Mouse (Mus musculus): Measurements from ENCODE around the gene Nup43. TPM values are rescaled to one million over a fixed set of nuclear protein-coding genes. Genes with fewer than 3 reads are reported as not detected.

Gene Nup43
- total and polyA plus RNA-seq, 3 experiments, result 52.9 to 64.7 TPM; not detected in 1

GRCm38 (mm10) chr10:7662471-7663141 is 4.7 kb upstream of the Nup43 start (continued):
- no peak; a peak in 2 of 4 replicates for TF ChIP-seq POLR2A (IDR thresholded peaks at IDR 0.05; ENCODE audit: control insufficient read depth in 1 of 2, insufficient read depth in 1 of 2, low read depth in 1 of 2, low read length in 2 of 2, poor library complexity in 1 of 2)
- no peak for TF ChIP-seq GABPA (IDR thresholded peaks at IDR 0.05; ENCODE audit: low read depth, low read length)
- 0 out of 2 replicates have a peak, but pooled peaks have one; percentile 3 for TF ChIP-seq ETS1 (IDR thresholded peaks at IDR 0.05; ENCODE audit: low read depth, low read length)

GRCm38 (mm10) chr10:7663159-7664026 is 3.9 kb upstream of the Nup43 start:
- DNase-seq (ENCODE audit: low read depth, low spot score), result peak; percentile 92
- Histone ChIP-seq H3K79me2 (ENCODE audit: control insufficient read depth, insufficient read depth, low read length, poor library complexity) (peaks cover 49% of the 10 kb centered on the region), H3K27ac (ENCODE audit: control insufficient read depth, low read depth, low read length) (peak overlapping the region; percentile 93), H3K36me3 (ENCODE audit: control insufficient read depth in 1 of 2, insufficient read depth in 2 of 2, low read length in 2 of 2) (peaks cover 1 to 32% of the 10 kb centered on the region in 2 experiments; a peak in 3 of 4 replicates), H3K9me3 (replicated peaks; ENCODE audit: insufficient read depth, low read length) (no peaks in the 10 kb centered on the region), H3K4me1 (ENCODE audit: control insufficient read depth in 1 of 2, insufficient read depth in 2 of 2, low read length in 2 of 2) (peaks cover 5 to 8% of the 10 kb centered on the region in 2 experiments), H3K9ac (ENCODE audit: control insufficient read depth, low read depth, low read length, poor library complexity, severe bottlenecking) (peak overlapping the region; percentile 90), H3K4me3 (ENCODE audit: control insufficient read depth in 1 of 2, insufficient read depth in 1 of 2, low read depth in 2 of 2, low read length in 2 of 2) (peak overlapping the region; percentile 76 to 87), H3K27me3 (ENCODE audit: control insufficient read depth in 1 of 2, insufficient read depth in 2 of 2, low read length in 2 of 2) (no peaks in the 10 kb centered on the region)
- TF ChIP-seq MAZ (IDR thresholded peaks at IDR 0.05; ENCODE audit: low read depth, low read length) (no peak; the same call in 1 of the 2 replicates), KAT2A (conservative IDR thresholded peaks at IDR 0.05; ENCODE audit: low read depth, low read length) (no peak; the same call in 1 of the 2 replicates), MEF2A (IDR thresholded peaks at IDR 0.05; ENCODE audit: extremely low read depth, insufficient replicate concordance, low read depth, low read length, poor library complexity, severe bottlenecking) (no peak), POLR2A (IDR thresholded peaks at IDR 0.05; ENCODE audit: control insufficient read depth in 1 of 2, insufficient read depth in 1 of 2, low read depth in 1 of 2, low read length in 2 of 2, poor library complexity in 1 of 2) (peak; percentile 82 to 83), USF1 (IDR thresholded peaks at IDR 0.05; ENCODE audit: low read depth, low read length) (no peak), HCFC1 (IDR thresholded peaks at IDR 0.05; ENCODE audit: low read depth, low read length) (peak; percentile 81), MXI1 (IDR thresholded peaks at IDR 0.05; ENCODE audit: low read depth, low read length) (no peak), POLR2AphosphoS5 (IDR thresholded peaks at IDR 0.05; ENCODE audit: borderline replicate concordance, low read depth, low read length) (no peak; the same call in 1 of the 2 replicates), E2F4 (IDR thresholded peaks at IDR 0.05; ENCODE audit: borderline replicate concordance, low read depth, low read length) (no peak), USF2 (IDR thresholded peaks at IDR 0.05; ENCODE audit: borderline replicate concordance in 1 of 2, insufficient read depth in 1 of 2, low read depth in 1 of 2, low read length in 2 of 2) (no peak), TAL1 (IDR thresholded peaks at IDR 0.05; ENCODE audit: low read length) (no peak), NELFE (IDR thresholded peaks at IDR 0.05; ENCODE audit: low read depth, low read length) (peak; percentile 80), SMC3 (IDR thresholded peaks at IDR 0.05; ENCODE audit: low read depth, low read length) (no peak), ZNF384 (IDR thresholded peaks at IDR 0.05; ENCODE audit: low read depth, low read length) (no peak), CTCF (IDR thresholded peaks at IDR 0.05 in 2 of 3, conservative IDR thresholded peaks at IDR 0.05 in 1 of 3; ENCODE audit: control insufficient read depth in 1 of 3, insufficient read depth in 1 of 3, low read depth in 2 of 3, low read length in 3 of 3, poor library complexity in 1 of 3, severe bottlenecking in 1 of 3) (no peak), CHD1 (IDR thresholded peaks at IDR 0.05; ENCODE audit: low read depth, low read length) (peak; percentile 80; the same call in 1 of the 2 replicates), BHLHE40 (IDR thresholded peaks at IDR 0.05; ENCODE audit: borderline replicate concordance, low read depth, low read length) (no peak), MYC (IDR thresholded peaks at IDR 0.05; ENCODE audit: low read depth, low read length) (no peak), JUND (IDR thresholded peaks at IDR 0.05; ENCODE audit: low read depth, low read length) (no peak), ELF1 (IDR thresholded peaks at IDR 0.05; ENCODE audit: low read depth, low read length) (no peak; the same call in 1 of the 2 replicates), NRF1 (IDR thresholded peaks at IDR 0.05; ENCODE audit: insufficient read depth, low read depth, low read length, poor library complexity, severe bottlenecking) (peak; percentile 92), ETS1 (IDR thresholded peaks at IDR 0.05; ENCODE audit: low read depth, low read length) (0 out of 2 replicates have a peak, but pooled peaks have one; percentile 3), TCF12 (IDR thresholded peaks at IDR 0.05; ENCODE audit: low read depth, low read length) (peak; percentile 66), ZC3H11A (IDR thresholded peaks at IDR 0.05; ENCODE audit: low read depth, low read length) (no peak; the same call in 1 of the 2 replicates), RCOR1 (IDR thresholded peaks at IDR 0.05; ENCODE audit: low read depth, low read length) (0 out of 2 replicates have a peak, but pooled peaks have one; percentile 27), MAFK (IDR thresholded peaks at IDR 0.05; ENCODE audit: borderline replicate concordance, low read depth, low read length) (no peak), ZKSCAN1 (IDR thresholded peaks at IDR 0.05; ENCODE audit: low read depth, low read length) (0 out of 2 replicates have a peak, but pooled peaks have one; percentile 46), GABPA (IDR thresholded peaks at IDR 0.05; ENCODE audit: low read depth, low read length) (no peak), MAX (IDR thresholded peaks at IDR 0.05; ENCODE audit: low read length) (no peak), GATA1 (IDR thresholded peaks at IDR 0.05; ENCODE audit: low read depth, low read length) (no peak)
